Mouse (Mus musculus): ENCODE data around the gene Serpinb9f. TPM values are rescaled to one million over a fixed set of nuclear protein-coding genes. Genes with fewer than 3 reads are reported as not detected.
"Not testable (repeated sequence)": the region's sequence is repeated elsewhere in the genome, so short reads cannot be mapped to it uniquely, and the experiment has no call there.

Serpinb9f gene
- not detected in 2 replicates for polyA plus RNA-seq (2014; fragmentation: Nextera tagmentation; extraction: Ambion mirVana)

- H3K4me2 ChIP-seq (ENCODE audit: low read length); H3K4me3 ChIP-seq (ENCODE audit: low read depth, low read length); H3K4me1 ChIP-seq (ENCODE audit: control insufficient read depth, insufficient read depth, low read length); H3K9me3 ChIP-seq (replicated peaks; ENCODE audit: control insufficient read depth, low read length); ATAC-seq; DNase-seq (ENCODE audit: low spot score); H3K9ac ChIP-seq (ENCODE audit: low read length); H3K27me3 ChIP-seq (replicated peaks; ENCODE audit: control insufficient read depth, insufficient read depth, low read length); H3K36me3 ChIP-seq (ENCODE audit: control insufficient read depth, insufficient read depth, low read length); H3K27ac ChIP-seq (ENCODE audit: low read depth, low read length): not testable (repeated sequence)
- WGBS, result 81% methylated on average over 3 of the region's 3 CpGs
Measured at GRCm38 (mm10) chr13:33323777-33324176, at the start of gene Serpinb9f. TSS of gene Serpinb9f (plus strand) at chr13:33324077.

GRCm38 (mm10) chr13:33308631-33309030, 15.2 kb upstream of the Serpinb9f start:
- WGBS, result 89% methylated on average over 4 of the region's 4 CpGs
- H3K9me3 ChIP-seq (replicated peaks; ENCODE audit: control insufficient read depth, low read length); H3K36me3 ChIP-seq (ENCODE audit: control insufficient read depth, insufficient read depth, low read length); H3K9ac ChIP-seq (ENCODE audit: low read length); H3K4me2 ChIP-seq (ENCODE audit: low read length); ATAC-seq; H3K27me3 ChIP-seq (replicated peaks; ENCODE audit: control insufficient read depth, insufficient read depth, low read length); DNase-seq (ENCODE audit: low spot score); H3K4me3 ChIP-seq (ENCODE audit: low read depth, low read length); H3K4me1 ChIP-seq (ENCODE audit: control insufficient read depth, insufficient read depth, low read length); H3K27ac ChIP-seq (ENCODE audit: low read depth, low read length): not testable (repeated sequence)

GRCm38 (mm10) chr13:33356666-33357065, 32.8 kb downstream of the Serpinb9f start:
- not testable (repeated sequence) for H3K36me3 ChIP-seq (ENCODE audit: control insufficient read depth, insufficient read depth, low read length); H3K9ac ChIP-seq (ENCODE audit: low read length); H3K9me3 ChIP-seq (replicated peaks; ENCODE audit: control insufficient read depth, low read length); H3K27ac ChIP-seq (ENCODE audit: low read depth, low read length); H3K4me2 ChIP-seq (ENCODE audit: low read length); H3K27me3 ChIP-seq (replicated peaks; ENCODE audit: control insufficient read depth, insufficient read depth, low read length); DNase-seq (ENCODE audit: low spot score); H3K4me3 ChIP-seq (ENCODE audit: low read depth, low read length); ATAC-seq; H3K4me1 ChIP-seq (ENCODE audit: control insufficient read depth, insufficient read depth, low read length)
- WGBS, result no CpG with 5 or more reads among the region's 1 CpGs

Other genes starting within 250 kb of the Serpinb9f start
- gene Serpinb1b, start 245.5 kb upstream of the Serpinb9f start, polyA plus RNA-seq (2014; fragmentation: Nextera tagmentation; extraction: Ambion mirVana), result 7.1 and 7.5 TPM in 2 replicates
- not detected in 2 replicates for gene Serpinb9c, start 164.3 kb upstream of the Serpinb9f start, polyA plus RNA-seq (2014; fragmentation: Nextera tagmentation; extraction: Ambion mirVana)
- not detected in 2 replicates for gene Serpinb9d, start 131.1 kb upstream of the Serpinb9f start, polyA plus RNA-seq (2014; fragmentation: Nextera tagmentation; extraction: Ambion mirVana)
- not detected in 2 replicates for gene Serpinb9e, start 74.5 kb upstream of the Serpinb9f start, polyA plus RNA-seq (2014; fragmentation: Nextera tagmentation; extraction: Ambion mirVana)
- not detected in 2 replicates for gene Gm11397, start 71.7 kb downstream of the Serpinb9f start, polyA plus RNA-seq (2014; fragmentation: Nextera tagmentation; extraction: Ambion mirVana)
- not detected in 2 replicates for gene Serpinb9g, start 160.7 kb downstream of the Serpinb9f start, polyA plus RNA-seq (2014; fragmentation: Nextera tagmentation; extraction: Ambion mirVana)